Mouse (Mus musculus) kidney, embryonic 15.5 days (tissue): ENCODE data around the gene Ncoa6. TPM values are rescaled to one million over a fixed set of nuclear protein-coding genes. Genes with fewer than 3 reads are reported as not detected.

ENCODE experiments used
- ATAC-seq: fragments of 200-750 bp; cut with Nextera tagmentation; replicated peaks from 2 replicates; pipeline ENCODE4 v1.8.0; 2017; ENCODE audit warnings: moderate TSS enrichment; ENCODE audit not compliant: low FRiP score
- H3K27ac ChIP-seq: fragments of 300-500 bp; sonication (generic); 2 replicates; pipeline ENCODE4 v1.5.1; 2015; ENCODE audit warnings: mild to moderate bottlenecking, inconsistent platforms
- H3K27me3 ChIP-seq: fragments of 300-500 bp; sonication (generic); 2 replicates; pipeline ENCODE4 v1.6.1; 2015; ENCODE audit warnings: inconsistent platforms
- H3K36me3 ChIP-seq: fragments of 300-500 bp; sonication (generic); 2 replicates; pipeline ENCODE4 v1.6.1; 2015; ENCODE audit warnings: inconsistent platforms
- H3K4me1 ChIP-seq: fragments of 300-500 bp; sonication (generic); 2 replicates; pipeline ENCODE4 v1.6.1; 2015; ENCODE audit warnings: inconsistent platforms
- H3K4me2 ChIP-seq: fragments of 300-500 bp; sonication (generic); 2 replicates; pipeline ENCODE4 v1.6.1; 2015; ENCODE audit warnings: moderate library complexity, mild to moderate bottlenecking, inconsistent platforms
- H3K4me3 ChIP-seq: fragments of 300-500 bp; sonication (generic); replicated peaks from 2 replicates; pipeline ENCODE4 v1.5.1; 2015; ENCODE audit warnings: mild to moderate bottlenecking, inconsistent platforms
- H3K9ac ChIP-seq: fragments of 300-500 bp; sonication (generic); 2 replicates; pipeline ENCODE4 v1.6.1; 2015; ENCODE audit warnings: mild to moderate bottlenecking, inconsistent platforms
- H3K9me3 ChIP-seq: fragments of 300-500 bp; sonication (generic); replicated peaks from 2 replicates; pipeline ENCODE4 v1.6.1; 2016; ENCODE audit warnings: inconsistent platforms
- WGBS: fragments of 180-500 bp; shearing (Covaris S2); methylation state at CpG from one replicate; pipeline ENCODE4 v1.1.7; 2015; ENCODE audit warnings: mixed read lengths; 5-methylcytosine and 5-hydroxymethylcytosine counted together
- microRNA counts: library from miRNA; unstranded; fragments of <30 nt; microRNA quantifications from one replicate; lab custom pipeline; 2016
- microRNA-seq: library from miRNA; unstranded; fragments of <30 nt; microRNA quantifications from one replicate; pipeline ENCODE4, GENCODE M21; 2016
- polyA plus RNA-seq: library from polyadenylated mRNA; unstranded; fragments of >200 nt; fragmentation: Nextera tagmentation; extraction: Ambion mirVana; gene quantifications from 2 replicates; pipeline ENCODE4 v1.2.1, GENCODE M21; 2015

Ncoa6 gene
- polyA plus RNA-seq, 1 experiment from 2014 or later = 18.0 TPM

DNA sequence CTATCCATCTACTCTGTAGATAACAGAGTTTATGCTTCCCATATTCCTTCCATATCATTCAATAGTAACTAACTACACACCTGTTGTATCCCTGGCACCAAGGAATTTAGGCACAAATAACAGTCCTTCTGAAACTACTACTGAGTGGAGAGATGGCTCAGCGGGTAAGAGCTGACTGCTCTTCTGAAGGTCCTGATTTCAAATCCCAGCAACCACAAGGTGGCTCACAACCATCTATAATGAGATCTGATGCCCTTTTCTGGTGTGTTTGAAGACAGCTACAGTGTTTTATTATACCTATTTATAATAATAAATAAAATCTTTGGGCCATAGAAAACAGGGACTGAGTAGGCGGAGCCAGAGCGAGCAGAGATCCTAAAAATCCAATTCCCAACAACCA lies 119.3 kb downstream of the Ncoa6 start:
- no peak for ATAC-seq
- Histone ChIP-seq H3K9me3 (no peaks in the 10 kb centered on the region), H3K4me2 (no peak overlapping the region), H3K4me1 (peaks cover 13% of the 10 kb centered on the region), H3K27ac (no peak overlapping the region), H3K9ac (no peak overlapping the region), H3K4me3 (no peak overlapping the region), H3K36me3 (no peaks in the 10 kb centered on the region), H3K27me3 (no peaks in the 10 kb centered on the region)
- WGBS = 93% methylated on average over 3 of the region's 3 CpGs

- Histone ChIP-seq H3K4me2 (no peak overlapping the region), H3K27ac (no peak overlapping the region), H3K4me1 (no peaks in the 10 kb centered on the region), H3K9me3 (no peaks in the 10 kb centered on the region), H3K27me3 (no peaks in the 10 kb centered on the region), H3K9ac (no peak overlapping the region), H3K36me3 (peaks cover 25% of the 10 kb centered on the region), H3K4me3 (no peak overlapping the region)
- WGBS = 83% methylated on average over 1 of the region's 1 CpGs
- no peak for ATAC-seq
Observed at GRCm38 (mm10) chr2:155346670-155347069, 127.0 kb downstream of the Ncoa6 start.

MicroRNAs within 50 kb of the gene (microRNA counts, 519-probe panel; counts per million panel counts)
- 2,619 counts per million, percentile 57 among the panel's probes with 10 or more counts for microRNA mmu-miR-695 (lab: Ali Mortazavi, UCI)

Small RNA genes lying within 50 kb of the gene (microRNA-seq; reads per million reads assigned to microRNA genes)
- gene Mir695 = not detected

Other genes with a start within 250 kb of the Ncoa6 start
- 371 and 388 TPM in 2 replicates for gene Dynlrb1, start 237.4 kb downstream of the Ncoa6 start, polyA plus RNA-seq
- 136 and 154 TPM in 2 replicates for gene Map1lc3a, start 197.6 kb downstream of the Ncoa6 start, polyA plus RNA-seq
- gene Pigu, start 116.5 kb downstream of the Ncoa6 start, polyA plus RNA-seq = 59.1 and 62.7 TPM in 2 replicates
- 23.5 and 25.7 TPM in 2 replicates for gene Trp53inp2, start 92.8 kb downstream of the Ncoa6 start, polyA plus RNA-seq
- gene Acss2, start 44.1 kb upstream of the Ncoa6 start, polyA plus RNA-seq = 12.5 and 13.0 TPM in 2 replicates
- gene Ggt7, start 44.3 kb upstream of the Ncoa6 start, polyA plus RNA-seq = 3.2 and 4.5 TPM in 2 replicates
- 40.1 and 45.0 TPM in 2 replicates for gene Gss, start 118.9 kb upstream of the Ncoa6 start, polyA plus RNA-seq
- gene Myh7b, start 137.3 kb upstream of the Ncoa6 start, polyA plus RNA-seq = 0.93 and 1.7 TPM in 2 replicates
- 123 and 138 TPM in 2 replicates for gene Trpc4ap, start 218.5 kb upstream of the Ncoa6 start, polyA plus RNA-seq